Mouse (Mus musculus) limb, embryonic 11.5 days (tissue): ENCODE measurements at regions not wholly inside any gene's neighbourhood (a gene's known extent, or its start where the extent isn't known, plus 50 kb on each side); places are given as distances from the start of the nearest gene placed in this dataset.
A peak's percentile ranks its signal among the peaks of the same experiment; 100 is the strongest.

Experiments used
- ATAC-seq: fragments of 200-750 bp; cut with Nextera tagmentation; 2 replicates; pipeline ENCODE4 v1.8.0; 2017; ENCODE audit warnings: low read depth; ENCODE audit not compliant: insufficient number of reproducible peaks, low FRiP score, low TSS enrichment
- DNase-seq: peaks from one replicate; pipeline ENCODE4 v3.0.0-alpha.2; 2015; ENCODE audit warnings: low spot score
- H3K27ac ChIP-seq: fragments of 300-500 bp; sonication (generic); replicated peaks from 2 replicates; pipeline ENCODE4 v1.5.1; 2014; ENCODE audit warnings: low read depth, mild to moderate bottlenecking, low read length
- H3K27me3 ChIP-seq: fragments of 300-500 bp; sonication (generic); 2 replicates; pipeline ENCODE4 v1.6.1; 2014; ENCODE audit warnings: mild to moderate bottlenecking, low read length, mixed read lengths; ENCODE audit not compliant: control insufficient read depth, insufficient read depth
- H3K36me3 ChIP-seq: fragments of 300-500 bp; sonication (generic); 2 replicates; pipeline ENCODE4 v1.6.1; 2014; ENCODE audit warnings: mild to moderate bottlenecking, low read length, moderate library complexity, mixed read lengths; ENCODE audit not compliant: control insufficient read depth, insufficient read depth
- H3K4me1 ChIP-seq: fragments of 300-500 bp; sonication (generic); 2 replicates; pipeline ENCODE4 v1.6.1; 2014; ENCODE audit warnings: low read length, mixed read lengths; ENCODE audit not compliant: control insufficient read depth, insufficient read depth
- H3K4me2 ChIP-seq: fragments of 300-500 bp; sonication (generic); 2 replicates; pipeline ENCODE4 v1.6.1; 2014; ENCODE audit warnings: low read depth, mild to moderate bottlenecking, moderate library complexity; ENCODE audit not compliant: severe bottlenecking
- H3K4me3 ChIP-seq: fragments of 300-500 bp; sonication (generic); 2 replicates; pipeline ENCODE4 v1.5.1; 2014; ENCODE audit warnings: low read depth, low read length
- H3K9ac ChIP-seq: fragments of 300-500 bp; sonication (generic); 2 replicates; pipeline ENCODE4 v1.6.1; 2014; ENCODE audit warnings: mild to moderate bottlenecking, low read length
- H3K9me3 ChIP-seq: fragments of 300-500 bp; sonication (generic); 2 replicates; pipeline ENCODE4 v1.6.1; 2016; ENCODE audit warnings: low read length; ENCODE audit not compliant: control insufficient read depth
- WGBS: fragments of 180-500 bp; shearing (Covaris S2); extraction: QIAGEN DNeasy Blood & Tissue Kit; methylation state at CpG from one replicate; pipeline ENCODE4 v1.1.7; 2014; 5-methylcytosine and 5-hydroxymethylcytosine counted together

- H3K36me3 ChIP-seq = no peaks in the 10 kb centered on the region
- no peak for ATAC-seq
- H3K9me3 ChIP-seq = no peaks in the 10 kb centered on the region
- no peak overlapping the region for H3K4me2 ChIP-seq
- no peak overlapping the region for H3K4me3 ChIP-seq
- H3K27ac ChIP-seq = no peak overlapping the region
- no peak overlapping the region for H3K9ac ChIP-seq
- no peaks in the 10 kb centered on the region for H3K27me3 ChIP-seq
- no peak for DNase-seq
- 83% methylated on average over 11 of the region's 11 CpGs for WGBS
- peaks cover 13% of the 10 kb centered on the region for H3K4me1 ChIP-seq
These were observed 52.0 kb upstream of the Scrg1 start for GRCm38 (mm10) chr8:57403640-57404180.

- H3K27me3 ChIP-seq = peaks cover 5% of the 10 kb centered on the region
- H3K36me3 ChIP-seq = no peaks in the 10 kb centered on the region
- DNase-seq (peak; percentile 66), ATAC-seq (peak; percentile 48; the same call in 1 of the 2 replicates)
- H3K27ac ChIP-seq = no peak overlapping the region
- H3K4me3 ChIP-seq = no peak overlapping the region
- H3K4me2 ChIP-seq = no peak overlapping the region
- no peaks in the 10 kb centered on the region for H3K9me3 ChIP-seq
- H3K9ac ChIP-seq = no peak overlapping the region
- WGBS = 20% methylated on average over 11 of the region's 11 CpGs
- H3K4me1 ChIP-seq = peaks cover 17% of the 10 kb centered on the region
These were observed 50.4 kb upstream of the Scrg1 start for GRCm38 (mm10) chr8:57405277-57405817.
